Mouse (Mus musculus): ENCODE results near the gene Ehmt1.

DNA sequence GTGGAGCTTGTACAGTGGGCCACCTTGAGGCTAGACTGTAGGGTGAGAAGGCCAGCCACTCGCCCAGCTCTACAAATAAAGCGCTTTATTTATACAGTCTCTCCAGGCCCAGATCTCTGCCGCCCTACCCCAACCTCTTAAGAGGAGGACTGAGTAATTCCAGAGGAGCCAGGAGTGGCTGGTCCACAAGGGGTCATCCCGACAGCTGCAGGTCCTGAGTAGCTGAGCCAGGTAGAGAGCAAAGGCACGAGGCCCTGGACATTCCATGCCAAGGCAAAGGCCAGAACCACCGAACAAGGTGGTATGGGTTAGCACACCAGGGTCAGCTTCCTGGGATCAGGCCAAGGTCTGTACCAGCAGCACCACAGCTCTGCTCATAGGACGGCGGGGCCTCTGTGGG lies 5.9 kb upstream of the Ehmt1 start:
- TF ChIP-seq CTCF (conservative IDR thresholded peaks at IDR 0.05; ENCODE audit: low read length) (no peak), NANOG (IDR thresholded peaks at IDR 0.05; ENCODE audit: borderline replicate concordance, low read length) (no peak)
